Mouse (Mus musculus) retina, postnatal 7 days (tissue): ENCODE measurements at regions not wholly inside any gene's neighbourhood (a gene's known extent, or its start where the extent isn't known, plus 50 kb on each side); places are given as distances from the start of the nearest gene placed in this dataset.

Source experiments
- DNase-seq: peaks from one replicate; pipeline ENCODE4 v3.0.0-alpha.2; 2012; ENCODE audit warnings: low read depth, low spot score

DNA sequence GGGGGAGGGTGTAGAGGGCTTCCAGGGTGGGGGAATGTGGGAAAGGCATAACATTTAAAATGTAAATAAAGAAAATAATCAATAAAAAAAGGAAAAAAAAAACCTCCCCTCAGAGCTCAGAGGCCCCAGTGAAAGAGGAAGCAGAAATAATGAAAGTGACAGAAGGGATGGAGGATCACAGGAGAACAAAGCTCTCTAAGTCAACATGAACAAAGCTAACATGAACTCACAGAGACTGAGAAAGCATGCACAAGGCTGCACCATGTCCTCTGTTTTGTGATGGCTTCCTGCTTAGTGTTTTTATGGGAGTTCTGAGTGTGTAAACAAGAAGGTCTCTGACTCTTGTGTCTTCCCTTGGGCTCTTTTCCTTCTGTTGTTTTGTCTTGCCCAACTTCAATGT is 136.6 kb upstream of the Veph1 start:
- no peak for DNase-seq

DNA sequence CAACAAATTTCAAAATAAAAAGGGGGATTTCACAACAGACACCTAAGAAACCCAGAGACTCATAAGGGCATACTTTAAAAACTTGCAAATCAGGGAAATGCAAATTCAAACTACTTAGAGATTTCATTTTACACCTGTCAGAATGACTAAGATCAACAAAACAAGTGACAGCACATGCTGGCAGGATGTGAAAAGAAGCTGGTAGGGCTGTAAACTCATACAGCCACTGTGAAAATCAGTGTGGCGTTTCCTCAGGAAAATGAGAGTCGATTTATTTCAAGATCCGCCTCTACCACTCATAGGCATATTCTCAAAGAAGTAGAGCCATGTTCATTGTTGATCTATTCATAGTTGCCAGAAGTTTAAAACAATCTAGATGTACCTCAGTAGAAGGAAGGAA is 133.6 kb upstream of the Veph1 start:
- no peak for DNase-seq

- DNase-seq, result no peak
Observed at GRCm38 (mm10) chr3:66422445-66423037, 125.9 kb upstream of the Veph1 start.

GRCm38 (mm10) chr3:66410706-66411277 is 114.2 kb upstream of the Veph1 start:
- DNase-seq, result peak; percentile 19

DNA sequence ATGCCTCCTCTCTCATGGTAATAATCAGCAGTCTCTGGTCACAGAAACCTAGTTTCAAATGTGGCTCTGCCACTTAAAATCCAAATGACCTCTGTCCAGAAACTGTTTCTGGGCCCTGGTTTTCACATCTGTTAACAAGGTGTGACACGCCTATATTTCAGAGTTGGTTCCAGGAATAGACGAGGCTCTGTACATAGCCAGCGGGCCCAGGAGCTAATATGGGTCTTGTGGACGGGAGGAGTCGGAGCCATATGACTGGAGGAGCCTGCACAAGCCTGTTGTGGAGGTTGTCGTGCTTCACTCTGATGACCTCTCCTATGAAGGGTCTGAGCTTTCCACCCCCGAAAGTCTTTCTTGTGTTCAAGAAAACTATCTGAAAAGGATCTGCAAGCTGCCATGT is 112.2 kb upstream of the Veph1 start:
- DNase-seq, result no peak

DNA sequence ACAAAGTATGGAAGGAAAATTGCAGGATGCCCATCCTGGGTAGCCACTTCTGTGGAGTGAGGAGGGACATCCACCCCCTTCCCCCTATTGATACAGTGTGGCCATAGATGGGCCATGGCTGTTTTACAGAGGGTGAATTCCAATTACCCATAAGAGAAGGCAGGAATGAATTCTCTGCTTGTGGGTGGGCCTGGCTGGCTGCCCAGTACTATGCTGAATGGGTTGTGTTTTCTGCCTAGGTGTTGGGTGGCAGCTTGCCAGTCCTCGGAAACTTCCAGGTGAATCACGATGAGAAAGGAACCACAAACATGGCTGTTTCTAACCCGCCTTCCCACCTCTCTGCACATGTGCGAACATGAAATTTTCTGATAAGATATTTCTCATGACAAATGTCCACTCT is 109.0 kb upstream of the Veph1 start:
- no peak for DNase-seq

DNA sequence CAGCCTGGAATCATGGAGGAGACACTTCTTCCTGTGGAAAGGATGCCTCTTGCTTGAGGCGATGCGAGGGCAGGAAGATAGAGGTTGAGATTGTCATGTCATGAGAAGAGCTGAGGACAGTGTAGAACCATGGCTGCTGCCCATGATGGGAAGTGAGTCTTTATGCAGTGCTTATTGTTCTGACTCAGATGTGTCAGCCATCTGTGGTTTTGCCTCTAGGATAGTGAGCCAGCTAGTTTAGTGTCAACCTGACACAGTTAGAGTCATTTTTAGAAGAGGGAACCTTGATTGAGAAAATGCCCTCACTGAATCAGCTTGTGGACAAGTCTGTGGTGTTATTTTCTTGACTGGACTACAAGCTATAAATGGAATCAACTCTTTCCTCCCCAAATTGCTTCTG is 107.1 kb upstream of the Veph1 start:
- DNase-seq, result no peak

- no peak for DNase-seq
Observed at GRCm38 (mm10) chr3:66400791-66401568, 104.3 kb upstream of the Veph1 start.

DNA sequence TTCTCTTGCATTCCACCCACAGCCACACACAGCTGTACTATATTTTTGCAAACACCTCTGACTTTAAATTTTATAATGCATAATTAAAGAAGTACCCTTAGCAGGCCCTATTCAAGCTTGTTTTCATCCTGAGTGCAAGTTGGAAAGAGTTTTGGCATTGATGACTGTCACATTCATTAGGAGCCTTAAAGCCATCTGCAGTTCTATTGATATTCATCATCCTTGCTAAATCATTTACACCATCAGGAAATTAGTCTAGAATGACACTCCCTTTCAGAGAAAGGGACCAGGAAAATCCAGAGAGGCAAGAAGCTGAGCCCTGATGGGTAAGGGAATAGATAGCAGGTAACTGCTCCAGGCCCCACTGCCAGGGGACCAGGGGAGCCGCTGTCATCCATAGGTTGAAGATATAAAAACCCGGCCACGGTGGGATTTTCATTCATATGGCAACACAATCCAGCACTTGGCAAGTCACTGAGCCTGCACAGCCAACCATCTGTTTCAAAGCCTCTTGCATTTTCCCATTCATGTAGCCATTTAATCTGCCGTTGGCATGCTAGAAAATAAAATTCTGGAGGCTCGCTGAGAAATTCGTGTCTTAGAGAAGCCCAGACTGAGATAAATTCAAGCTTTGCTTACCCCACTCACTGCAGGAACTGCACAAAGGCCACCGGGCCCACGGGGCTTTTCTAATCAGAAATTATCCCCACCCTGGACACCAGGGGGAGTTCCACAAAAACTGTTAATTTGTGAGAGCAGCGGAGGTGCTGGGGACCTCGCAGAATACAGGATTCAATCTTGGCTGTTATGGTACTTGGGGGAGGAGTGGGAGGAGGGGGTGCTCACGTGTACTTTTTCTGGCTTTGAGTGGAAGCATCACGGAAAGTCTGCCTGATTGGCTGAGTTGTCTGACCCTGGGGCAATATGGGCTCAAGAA is 101.8 kb upstream of the Veph1 start:
- DNase-seq, result no peak

- no peak for DNase-seq
Observed at GRCm38 (mm10) chr3:66375088-66375910, 78.7 kb upstream of the Veph1 start.

DNA sequence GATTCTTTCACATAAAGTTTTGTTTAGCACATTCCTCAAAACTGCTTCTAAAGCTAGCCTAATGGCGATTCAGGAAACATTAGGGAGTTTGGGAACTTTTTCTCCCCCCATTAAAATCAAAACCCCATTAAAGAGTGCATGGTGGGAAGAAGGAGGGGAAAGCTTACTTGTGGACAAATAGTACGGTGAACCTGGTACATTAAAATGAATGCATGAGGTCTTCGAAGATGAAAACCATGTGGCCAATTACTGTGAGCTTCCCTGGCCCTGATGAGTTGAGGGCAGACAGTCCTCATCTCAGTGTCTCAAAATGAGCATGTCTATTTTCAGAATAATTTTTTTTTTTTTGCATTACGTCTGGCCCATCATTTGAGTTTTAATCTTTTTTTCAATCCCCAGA is 78.0 kb upstream of the Veph1 start:
- DNase-seq, result no peak

DNA sequence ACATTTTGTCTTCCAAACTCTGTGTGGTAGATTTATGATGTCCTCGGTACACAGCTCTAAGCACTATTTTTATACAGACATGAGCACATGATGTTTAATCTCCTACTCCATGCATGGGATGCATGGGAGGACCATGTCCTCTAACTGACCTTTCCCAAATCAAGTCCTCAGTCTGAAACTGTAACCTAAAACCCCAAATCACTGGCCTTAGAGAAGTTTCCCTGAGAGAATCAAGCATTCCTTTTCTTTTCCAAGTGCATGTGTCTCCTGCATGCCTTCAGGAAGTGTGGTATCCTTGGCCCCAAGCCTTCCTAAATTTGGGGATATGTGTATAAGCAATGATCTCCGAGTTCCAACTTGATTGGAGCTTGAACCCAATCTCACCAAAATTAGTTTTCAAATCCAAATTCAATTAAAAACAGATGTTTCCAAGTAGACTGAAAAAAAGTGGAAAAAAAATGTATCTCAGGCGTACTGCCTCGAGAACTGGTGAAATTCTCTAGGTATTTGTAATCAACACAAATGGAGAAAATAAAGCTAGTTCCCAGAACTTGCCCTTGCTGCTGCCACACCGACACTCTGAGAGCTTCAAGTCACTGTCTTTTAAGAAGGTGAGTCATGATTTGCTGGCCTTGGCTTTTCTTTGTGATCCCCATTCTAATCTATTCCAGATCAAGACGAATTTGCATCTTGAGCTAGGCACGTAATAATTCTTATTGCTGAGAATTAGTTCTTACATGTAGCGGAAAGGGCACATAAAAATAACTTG is 77.4 kb upstream of the Veph1 start:
- no peak for DNase-seq
